Mouse (Mus musculus): ENCODE results near the gene Tmem260.

Gene Tmem260

DNA sequence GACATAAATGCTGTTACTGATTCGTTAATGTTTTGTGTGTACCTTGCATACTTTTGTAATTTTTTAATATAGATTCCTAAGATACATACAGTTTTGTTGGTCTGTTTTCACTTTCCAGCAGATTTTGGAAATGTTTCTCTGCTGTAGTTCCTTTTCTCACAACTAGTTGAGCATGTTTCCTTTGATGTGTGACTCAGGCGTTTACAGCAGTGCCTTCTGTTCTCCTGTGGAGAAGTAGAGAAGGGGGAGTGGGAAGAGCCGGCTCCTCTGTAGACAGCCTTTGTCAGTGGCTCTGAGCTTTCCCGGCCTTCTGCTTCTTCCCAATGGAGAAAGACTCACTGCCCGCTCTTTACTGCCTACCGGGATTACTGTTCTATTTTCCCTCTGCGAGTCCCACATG lies 35.7 kb downstream of the Tmem260 start:
- DNase-seq (ENCODE audit: low spot score), result peak; percentile 21

DNA sequence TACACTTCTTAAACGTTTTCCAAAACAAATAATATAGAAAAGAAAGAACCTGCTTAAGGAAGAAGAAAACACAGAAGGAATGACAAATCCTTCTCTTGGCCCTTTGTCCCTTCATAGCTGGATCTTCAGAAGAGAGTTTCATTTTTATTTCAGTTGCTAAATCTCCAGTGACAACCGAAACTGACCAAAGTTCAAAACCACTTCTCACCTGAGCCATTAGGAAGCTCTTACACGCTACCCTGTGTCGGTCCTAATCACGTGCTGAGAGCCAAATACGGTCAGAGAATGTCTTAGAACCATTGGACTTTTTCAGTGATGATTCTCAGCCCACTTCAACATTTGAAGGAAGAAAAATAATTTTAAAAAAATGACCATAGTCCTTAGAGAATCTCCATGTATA lies 36.8 kb downstream of the Tmem260 start:
- no peak for DNase-seq (ENCODE audit: low spot score)

DNA sequence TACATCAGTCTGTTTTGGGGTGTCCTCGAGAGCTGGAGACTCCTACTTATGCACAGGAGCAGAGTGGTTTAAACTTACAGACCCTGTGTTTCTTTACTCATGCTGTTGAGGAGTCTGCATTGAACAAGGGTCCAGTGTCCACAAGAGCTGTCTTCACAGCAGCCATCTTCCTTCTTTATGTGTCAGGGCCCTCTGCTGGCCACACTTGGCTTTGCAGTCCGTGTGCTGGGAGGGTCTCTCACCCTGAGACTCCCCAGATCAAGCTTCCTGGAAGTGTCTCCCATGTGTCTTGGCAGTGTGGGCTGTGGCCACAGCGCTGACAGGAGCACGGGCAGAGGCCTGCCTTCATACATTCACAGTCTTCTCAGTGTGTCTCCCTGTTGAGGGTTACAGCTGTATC lies 48.0 kb downstream of the Tmem260 start:
- peak; percentile 82 for DNase-seq (ENCODE audit: low spot score)

DNA sequence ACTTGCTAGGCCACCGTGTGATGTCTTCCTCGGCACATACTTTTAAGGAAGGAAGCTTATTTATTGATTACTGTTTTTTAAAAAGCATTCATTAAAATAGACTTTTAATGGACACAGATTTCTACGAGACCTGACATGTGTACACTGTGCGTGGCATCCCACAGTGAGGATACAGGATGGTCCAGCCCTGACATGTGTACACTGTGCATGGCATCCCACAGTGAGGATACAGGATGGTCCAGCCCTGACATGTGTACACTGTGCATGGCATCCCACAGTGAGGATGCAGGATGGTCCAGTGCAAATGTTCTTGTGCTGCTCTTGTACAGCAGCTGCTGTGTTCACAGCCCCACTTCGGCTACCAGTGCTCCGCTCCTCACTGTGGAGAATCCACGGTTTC lies 56.6 kb downstream of the Tmem260 start:
- DNase-seq (ENCODE audit: low spot score), result no peak

DNA sequence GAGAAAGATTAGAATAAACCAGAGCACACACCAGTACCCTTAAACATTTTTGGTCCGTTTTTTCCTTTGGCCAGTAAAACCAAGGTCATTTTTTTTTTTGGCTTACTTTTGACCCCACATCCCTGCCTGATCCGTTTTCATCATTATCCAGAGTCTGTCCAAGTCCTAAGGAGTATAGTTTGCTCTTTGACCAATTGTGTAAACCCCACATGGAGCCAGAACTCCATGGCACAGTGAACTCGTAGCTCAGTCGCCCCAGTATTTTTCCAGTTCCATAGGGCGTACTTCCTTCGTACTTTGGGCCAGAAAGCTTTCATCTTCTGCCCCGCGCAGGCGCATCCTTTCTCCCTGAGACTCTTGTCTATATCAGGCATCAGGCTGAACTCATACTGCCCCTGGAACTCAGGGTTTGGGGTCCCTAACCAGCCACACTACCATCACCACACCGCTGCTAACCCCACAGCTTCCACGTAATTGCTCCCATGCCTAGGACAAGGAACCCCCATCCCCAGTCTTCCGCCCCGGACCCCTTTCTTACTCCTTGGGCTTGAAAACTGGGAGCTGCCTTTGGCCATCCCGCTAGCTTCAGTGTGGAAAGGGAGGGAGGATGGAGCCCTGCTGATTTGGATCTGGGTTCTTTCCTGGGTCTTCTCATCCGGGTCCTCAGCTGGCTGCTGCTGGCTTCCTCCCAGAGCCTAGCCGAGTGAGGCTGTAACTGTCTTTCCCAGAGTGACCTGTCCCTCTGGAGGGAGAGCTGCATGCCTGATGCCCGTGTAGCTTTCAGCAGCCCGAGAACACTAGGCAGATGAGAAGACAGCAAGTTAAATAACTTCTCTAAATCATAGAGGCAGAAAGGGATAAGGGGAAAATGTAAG lies 58.0 kb downstream of the Tmem260 start:
- DNase-seq (ENCODE audit: low spot score), result peak; percentile 45

DNA sequence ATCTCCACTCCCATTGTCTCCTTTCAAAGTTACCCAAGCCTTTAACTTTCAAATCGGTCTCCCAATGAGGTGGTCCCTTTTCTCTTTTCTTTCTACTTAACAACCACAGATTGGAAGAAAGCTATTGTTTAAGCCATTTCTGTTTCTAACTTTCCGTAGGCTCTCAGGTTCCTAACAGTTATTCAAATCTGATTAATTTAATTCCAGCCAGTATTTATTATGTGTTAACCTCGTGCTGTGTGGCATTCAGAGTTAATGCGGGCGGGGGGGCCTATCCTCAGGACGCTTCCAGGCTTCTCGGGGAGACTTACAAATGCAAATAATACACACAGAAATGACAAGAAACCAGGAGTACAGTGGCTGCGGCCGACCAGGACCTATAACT lies 58.6 kb downstream of the Tmem260 start:
- DNase-seq (ENCODE audit: low spot score), result no peak

DNA sequence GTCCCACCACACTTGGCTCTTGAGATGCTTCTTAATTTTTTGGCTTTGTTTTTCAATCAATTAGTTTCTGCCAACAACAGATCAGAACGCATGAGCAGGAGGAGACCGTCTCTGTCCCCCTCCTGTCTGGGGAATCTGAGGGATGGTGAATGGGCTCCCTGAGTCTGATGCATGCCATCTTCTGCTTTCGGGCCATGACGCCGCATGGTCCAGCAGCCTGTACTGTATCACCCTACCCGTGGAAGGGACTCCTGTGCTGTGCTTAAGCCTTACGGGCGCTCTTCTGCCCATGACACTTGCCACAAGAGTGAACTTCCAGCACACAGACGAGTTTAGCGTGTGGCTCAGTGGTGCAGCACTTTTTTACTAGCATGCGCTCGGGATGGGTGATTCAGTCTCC lies 59.7 kb downstream of the Tmem260 start:
- no peak for DNase-seq (ENCODE audit: low spot score)

DNA sequence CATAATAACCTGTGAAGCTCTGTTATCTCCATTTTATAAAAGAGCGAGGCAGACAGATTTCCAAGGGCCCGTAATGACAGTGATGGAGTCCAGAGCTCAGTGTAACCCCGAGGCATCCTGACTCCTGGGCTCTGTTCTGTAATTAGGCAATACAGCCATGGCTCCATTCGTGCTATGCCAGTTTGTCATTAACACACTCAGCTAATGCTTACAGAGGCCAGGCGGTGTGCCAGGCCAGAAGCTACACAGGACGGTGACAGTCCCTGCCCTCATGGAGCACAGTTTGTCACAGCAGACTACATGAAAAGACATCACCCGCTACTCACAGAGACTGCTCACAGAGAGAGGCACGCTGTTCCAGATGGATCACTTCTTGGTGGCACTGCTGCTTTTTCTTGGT lies 61.5 kb downstream of the Tmem260 start:
- no peak for DNase-seq (ENCODE audit: low spot score)

DNA sequence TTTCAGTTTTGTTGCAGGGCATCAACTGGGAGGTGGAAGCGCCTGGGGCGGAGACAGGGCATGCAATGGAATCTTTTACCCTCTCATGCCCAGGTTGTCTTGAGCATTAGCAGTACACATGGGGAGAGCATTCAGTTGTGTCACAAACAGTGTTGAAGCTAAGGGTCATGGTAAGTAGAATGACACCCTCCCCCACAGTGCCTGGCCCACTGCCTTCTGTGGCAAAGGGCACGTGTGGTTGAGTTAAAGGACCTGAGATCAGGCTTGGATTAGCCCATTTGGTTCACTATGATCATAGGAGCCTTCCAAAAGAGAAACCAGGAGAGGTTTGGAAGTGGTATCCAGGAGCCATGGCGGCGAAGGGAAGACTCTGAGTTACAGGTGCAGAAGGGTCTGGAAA lies 63.2 kb downstream of the Tmem260 start:
- DNase-seq (ENCODE audit: low spot score), result no peak

DNA sequence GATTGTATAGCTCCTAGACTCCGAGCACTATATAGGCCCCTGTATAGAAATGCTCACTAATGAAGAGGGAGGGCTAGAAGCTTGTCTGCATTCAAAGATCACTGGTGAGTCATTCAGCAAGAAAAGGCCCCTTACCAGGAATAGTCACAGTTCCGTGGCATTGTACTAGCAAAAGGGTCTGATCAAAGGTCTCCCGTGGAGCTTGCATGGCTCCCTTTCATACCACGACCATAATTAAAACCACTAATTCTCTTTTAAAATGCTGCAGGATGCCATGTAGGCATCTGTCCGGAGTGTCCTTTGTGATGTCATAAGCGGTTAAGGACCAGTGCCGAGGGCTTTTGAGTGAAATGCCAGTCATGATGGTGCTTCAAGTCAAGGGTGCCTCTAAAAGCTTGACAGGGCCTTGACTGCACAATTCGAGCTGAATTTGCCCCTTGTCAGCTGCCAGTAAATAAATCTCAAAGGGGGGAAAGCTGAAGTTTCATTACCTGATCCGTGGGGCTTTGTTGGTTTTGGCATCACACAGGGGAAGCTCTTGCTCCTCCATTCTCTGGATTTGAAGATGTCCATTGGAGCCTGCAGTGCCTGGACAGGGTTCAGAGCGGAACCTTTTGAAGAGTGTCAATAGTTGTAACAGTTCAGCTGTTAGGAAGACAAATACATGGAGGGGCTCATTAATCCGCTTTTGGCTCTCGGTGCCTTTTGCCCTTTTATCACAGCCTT lies 67.3 kb downstream of the Tmem260 start:
- DNase-seq (ENCODE audit: low spot score), result peak; percentile 72

DNA sequence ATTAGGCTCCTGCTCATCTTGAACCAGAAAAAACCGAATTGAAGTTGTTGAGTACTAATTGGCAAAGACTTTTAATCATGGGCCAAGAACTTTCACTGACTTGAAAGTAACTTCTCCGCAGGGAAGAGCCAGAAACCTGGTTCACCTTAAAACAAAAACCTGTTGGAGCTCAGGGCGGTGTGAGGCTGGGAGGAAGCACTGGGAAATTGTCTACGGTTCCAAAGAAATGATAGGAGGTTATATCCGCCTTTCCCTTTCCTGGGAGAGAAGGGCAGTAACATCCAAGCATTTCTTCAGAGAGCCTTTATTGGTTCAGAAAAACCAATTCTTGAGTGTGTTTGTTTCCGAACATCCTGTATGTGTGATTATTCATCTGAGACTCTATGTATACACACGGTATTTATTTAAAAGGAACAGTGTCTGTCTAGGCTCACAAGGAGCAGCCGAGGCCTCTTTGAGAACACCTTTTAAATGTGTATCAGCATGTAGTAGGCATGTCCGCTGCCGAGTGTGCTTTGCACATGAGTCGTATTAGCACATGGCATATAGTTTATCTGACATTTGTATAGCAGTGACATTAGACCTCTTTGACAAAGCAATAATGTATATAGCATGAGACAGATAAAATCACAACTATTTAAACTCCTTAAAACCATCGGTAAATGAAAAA lies 68.0 kb downstream of the Tmem260 start:
- DNase-seq (ENCODE audit: low spot score), result no peak

DNA sequence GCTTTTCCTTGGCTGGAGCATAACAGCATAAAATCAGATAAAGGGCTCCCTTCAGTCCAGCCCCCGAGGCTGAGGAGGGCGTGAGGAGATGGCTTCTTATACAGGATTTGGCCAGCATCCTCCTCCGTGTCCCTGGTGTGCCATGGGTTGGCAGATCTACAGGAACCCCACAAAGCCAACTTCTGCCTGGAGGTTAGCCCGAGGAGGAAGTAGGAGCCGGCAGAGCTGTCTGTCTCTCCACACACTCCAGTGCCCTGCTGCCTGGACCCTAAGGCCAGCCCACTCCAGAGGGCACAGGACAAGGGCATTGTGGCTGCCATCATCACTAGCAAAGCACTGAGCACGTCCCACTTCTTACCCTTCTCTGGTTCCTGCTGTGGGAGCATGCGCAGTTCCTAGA lies 68.7 kb downstream of the Tmem260 start:
- no peak for DNase-seq (ENCODE audit: low spot score)

DNA sequence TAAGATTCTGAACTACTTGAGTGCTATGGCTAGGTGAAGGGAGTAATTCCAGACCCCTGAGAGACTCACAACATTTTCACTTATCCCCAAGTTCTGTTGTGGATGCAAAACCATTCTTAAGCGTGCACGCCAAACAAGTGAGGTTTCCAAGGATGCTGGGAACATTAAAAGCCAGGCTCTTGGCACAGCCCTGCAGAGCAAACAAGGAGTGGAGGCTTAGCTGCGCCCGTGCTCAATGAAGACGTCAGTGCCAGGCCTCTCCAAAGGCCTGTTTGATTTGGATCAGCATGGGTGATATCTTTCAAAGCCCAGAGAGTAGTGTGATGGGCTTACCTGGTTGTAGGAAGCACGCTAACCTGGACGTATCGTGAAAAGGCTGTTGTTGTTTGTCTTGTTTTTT lies 69.6 kb downstream of the Tmem260 start:
- DNase-seq (ENCODE audit: low spot score), result no peak

DNA sequence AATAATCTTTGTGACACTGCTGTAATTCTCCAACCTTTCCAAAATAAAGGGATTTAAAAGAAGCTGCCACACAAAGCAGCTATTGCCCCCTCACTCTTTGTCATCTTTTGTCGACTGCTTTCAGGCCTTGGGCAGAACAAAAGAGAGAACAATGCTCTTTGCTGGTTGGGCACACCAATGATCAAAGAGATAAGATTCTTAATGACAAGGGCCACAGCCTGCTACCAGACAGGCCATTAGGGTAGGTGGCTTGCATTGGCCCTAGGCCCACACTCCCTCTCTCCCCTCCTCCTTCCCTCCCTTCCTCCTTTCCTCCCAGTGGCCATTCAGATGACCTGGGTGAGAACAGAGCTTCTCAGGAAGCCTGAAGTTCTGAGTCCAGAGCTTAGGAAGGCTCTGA lies 77.4 kb downstream of the Tmem260 start:
- DNase-seq (ENCODE audit: low spot score), result no peak

DNA sequence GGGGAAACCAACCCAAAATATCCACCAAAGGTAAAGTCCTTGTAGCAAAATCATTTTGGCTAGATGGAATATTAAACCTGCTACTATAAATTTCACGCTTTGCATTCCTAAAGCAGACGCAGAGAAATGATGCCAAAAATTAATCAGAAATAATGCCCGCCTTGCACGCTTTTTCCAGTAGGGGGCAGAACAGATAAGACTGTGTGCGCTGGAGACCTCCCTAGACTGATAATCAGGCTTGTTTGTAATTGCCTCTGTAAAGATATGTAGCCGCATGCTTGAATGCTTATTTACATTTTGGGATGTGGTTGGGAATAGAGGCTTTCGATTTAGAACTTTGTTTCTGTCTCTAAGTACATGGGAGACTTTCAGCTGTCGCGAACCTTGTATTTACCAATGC lies 78.2 kb downstream of the Tmem260 start:
- DNase-seq (ENCODE audit: low spot score), result peak; percentile 76

DNA sequence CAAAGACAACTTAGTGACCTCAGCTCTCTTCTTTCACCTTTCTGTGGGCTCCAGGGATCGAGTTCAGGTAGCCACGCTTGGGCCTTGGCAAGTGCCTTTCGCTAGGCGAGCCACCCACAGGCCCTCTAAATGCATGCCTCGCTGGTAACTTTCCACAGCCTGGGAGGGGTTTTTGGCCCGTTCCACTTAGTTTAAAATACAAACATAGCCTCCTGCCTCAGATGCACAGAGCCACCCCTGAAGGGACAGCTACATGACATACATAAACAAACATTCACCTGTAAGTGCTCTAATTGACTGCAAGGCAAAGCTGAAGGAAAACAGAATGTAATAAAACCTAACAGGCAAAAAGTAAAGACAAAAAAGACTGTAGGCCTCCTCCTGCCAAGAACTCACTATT lies 79.1 kb downstream of the Tmem260 start:
- DNase-seq (ENCODE audit: low spot score), result no peak

DNA sequence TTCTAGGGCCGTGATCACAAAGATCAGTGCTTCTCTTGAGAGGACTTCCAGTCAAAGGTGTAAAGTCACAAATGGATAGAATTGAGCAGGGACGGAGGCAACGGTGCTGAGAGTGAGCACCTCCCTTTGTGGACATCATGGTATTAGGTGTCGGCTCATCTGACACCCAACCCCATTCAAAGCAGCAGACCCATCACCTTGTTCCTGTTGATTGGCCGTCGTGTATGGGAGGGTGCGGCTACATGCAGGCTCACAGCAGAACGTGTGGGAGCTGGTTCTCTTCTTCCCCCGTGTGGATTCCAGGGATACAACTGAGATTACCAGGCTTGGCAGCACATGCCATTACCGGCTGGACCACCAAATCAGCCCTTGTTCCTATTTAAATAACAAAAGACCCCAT lies 84.7 kb downstream of the Tmem260 start:
- no peak for DNase-seq (ENCODE audit: low spot score)

DNA sequence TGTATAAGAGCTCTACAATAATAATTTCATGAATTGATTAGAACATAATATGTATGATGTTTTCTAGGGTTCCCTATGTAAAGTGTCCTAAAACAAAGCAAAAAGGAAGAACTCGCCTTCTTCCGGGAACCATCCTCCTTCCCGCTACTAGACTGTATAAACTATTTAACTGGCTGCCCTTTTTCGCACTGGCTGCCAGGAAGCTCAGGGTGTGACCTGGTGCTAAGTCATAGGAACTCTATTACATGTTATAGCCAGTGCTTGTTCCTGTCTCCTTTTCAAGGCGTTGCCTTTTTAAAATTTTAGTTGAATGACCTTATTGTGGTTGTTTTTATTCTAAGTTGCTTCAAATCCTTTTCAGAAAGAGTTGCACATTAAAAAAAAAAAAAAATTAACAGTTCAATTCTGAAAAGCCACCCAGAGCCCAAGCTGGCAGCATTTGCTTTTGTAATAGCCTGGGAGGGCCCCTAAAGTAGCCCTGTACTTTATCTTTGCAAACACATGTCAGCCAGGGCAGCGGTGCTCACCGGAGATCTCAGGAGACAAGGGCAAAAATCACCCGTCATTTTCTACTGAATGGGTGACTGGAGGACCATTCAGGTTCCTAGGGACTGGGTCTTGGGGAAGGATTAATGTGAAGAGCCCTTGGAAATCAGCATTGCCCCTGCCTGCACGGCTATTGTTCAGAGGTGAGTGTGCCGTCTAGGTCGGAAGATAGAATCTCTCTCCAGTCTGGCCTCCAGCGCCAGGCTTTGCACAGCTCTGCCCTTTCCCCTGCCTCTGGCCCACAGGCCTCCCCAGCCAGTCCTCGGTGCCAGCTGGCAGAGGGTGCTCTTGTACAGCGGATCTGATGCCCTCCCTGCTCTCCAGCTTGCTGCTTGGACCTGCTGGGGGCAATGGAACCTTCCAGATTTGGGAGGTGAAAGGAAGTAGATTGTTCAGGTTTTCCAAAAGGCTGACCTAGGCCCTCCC lies 92.2 kb downstream of the Tmem260 start:
- DNase-seq (ENCODE audit: low spot score), result no peak

DNA sequence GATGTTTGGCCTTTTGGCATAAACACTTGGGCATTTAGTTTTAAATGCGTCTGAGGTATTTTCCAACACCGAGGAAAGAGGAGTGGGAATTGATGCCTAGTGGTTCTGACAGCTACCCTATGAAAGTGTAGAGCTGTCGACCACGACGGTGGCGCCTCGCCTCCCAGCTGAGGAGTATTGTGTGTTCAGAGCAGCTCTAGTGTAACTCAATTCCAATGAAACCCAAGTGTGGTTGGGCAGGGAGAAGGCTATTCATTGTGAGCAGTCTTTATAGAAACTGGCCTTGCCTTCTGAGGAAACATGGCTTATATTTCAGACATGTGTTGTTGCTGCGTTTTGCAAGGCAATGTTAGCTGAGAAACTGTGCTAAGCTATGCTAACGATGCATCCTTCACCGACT lies 99.2 kb downstream of the Tmem260 start:
- no peak for DNase-seq (ENCODE audit: low spot score)

DNA sequence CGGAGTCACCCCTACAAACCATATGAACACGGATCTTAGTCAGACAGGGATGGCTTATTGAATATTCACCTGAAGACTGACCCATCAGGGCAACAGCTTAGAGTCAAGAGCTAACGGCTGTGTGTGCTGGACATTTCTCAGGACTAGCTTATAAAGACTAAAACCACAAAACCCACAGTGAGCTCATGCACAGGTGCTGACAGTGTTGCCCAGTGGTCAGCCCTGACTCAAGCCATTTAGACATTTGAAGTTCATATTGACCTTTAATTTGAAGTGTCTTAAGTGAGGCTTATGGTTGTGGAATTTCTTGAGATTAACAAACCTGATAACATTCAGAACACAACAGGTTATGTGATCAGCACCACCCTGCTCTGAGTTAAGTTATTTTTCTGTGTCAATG lies 100.1 kb downstream of the Tmem260 start:
- DNase-seq (ENCODE audit: low spot score), result no peak

DNA sequence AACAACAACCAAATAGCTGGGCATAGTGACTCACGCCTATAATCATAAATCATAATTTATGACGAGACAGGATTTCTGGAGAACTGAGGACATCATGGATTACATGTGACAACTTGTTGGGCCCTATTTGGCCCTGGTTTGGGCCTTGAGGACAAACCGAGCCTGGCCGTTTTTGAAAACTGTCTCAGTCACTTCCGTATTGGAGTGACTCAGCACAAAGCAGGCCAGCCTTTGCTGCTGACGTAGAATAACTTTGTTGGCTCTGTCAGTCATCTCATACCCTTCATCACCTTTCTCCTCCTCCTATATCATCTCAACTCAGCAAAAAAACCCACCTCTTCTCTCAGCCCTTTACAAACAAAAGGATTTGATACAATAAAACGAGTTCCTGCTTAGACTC lies 103.8 kb downstream of the Tmem260 start:
- no peak for DNase-seq (ENCODE audit: low spot score)

DNA sequence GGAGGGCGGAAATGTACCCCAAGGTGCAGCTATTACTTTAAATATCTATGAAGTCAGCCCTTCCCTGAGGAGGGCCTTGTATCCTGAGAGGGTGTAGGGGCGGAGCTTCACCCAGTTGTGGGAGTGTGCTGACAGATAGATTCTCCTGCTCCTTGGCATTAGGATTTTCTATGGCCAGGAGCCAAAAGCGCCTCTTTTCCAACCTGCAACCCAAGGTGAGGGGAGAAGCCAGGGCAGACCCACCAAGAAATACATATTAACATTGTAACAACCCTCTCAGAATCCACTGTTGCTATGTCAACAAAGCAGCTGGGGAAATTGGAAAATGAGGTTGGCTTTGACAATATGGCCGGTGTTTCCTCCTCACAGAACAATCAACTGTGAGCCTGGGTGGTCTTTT lies 107.3 kb downstream of the Tmem260 start:
- DNase-seq (ENCODE audit: low spot score), result no peak
